Mouse (Mus musculus) layer of hippocampus, postnatal 25 days (tissue): ENCODE measurements around the gene Sergef. TPM values are rescaled to one million over a fixed set of nuclear protein-coding genes. Genes with fewer than 3 reads are reported as not detected.

Experiments used
- DNase-seq, 2 experiments: peaks; one replicate each; pipeline ENCODE4 v3.0.0; 2022; ENCODE audit warnings: mixed read lengths in 2 of 2, low spot score in 1 of 2; ENCODE audit errors: extremely low spot score in 1 of 2
- total RNA-seq, 2 experiments: library from RNA; stranded (reverse); gene quantifications; 2 replicates each; pipeline ENCODE4 v1.2.3; 2021

Gene Sergef
- total RNA-seq, 2 experiments from 2014 or later = 40.2 to 46.2 TPM

GRCm38 (mm10) chr7:46582750-46583149 lies 56.9 kb downstream of the Sergef start:
- DNase-seq = no peak

- no peak for DNase-seq
These were observed 58.2 kb downstream of the Sergef start for GRCm38 (mm10) chr7:46581358-46581930.

GRCm38 (mm10) chr7:46578091-46578490 lies 61.5 kb downstream of the Sergef start:
- DNase-seq = no peak

GRCm38 (mm10) chr7:46575897-46576296 lies 63.7 kb downstream of the Sergef start:
- no peak for DNase-seq

- DNase-seq = no peak
These were observed 66.6 kb downstream of the Sergef start for GRCm38 (mm10) chr7:46572803-46573594.

- peak in 1 of 2 experiments; percentile 53 for DNase-seq
These were observed 70.1 kb downstream of the Sergef start for GRCm38 (mm10) chr7:46569509-46569908.

- DNase-seq = no peak
These were observed 73.1 kb downstream of the Sergef start for GRCm38 (mm10) chr7:46566318-46567007.

GRCm38 (mm10) chr7:46565374-46565773 lies 74.2 kb downstream of the Sergef start:
- no peak for DNase-seq

GRCm38 (mm10) chr7:46563801-46564200 lies 75.8 kb downstream of the Sergef start:
- no peak for DNase-seq

GRCm38 (mm10) chr7:46560061-46560460 lies 79.5 kb downstream of the Sergef start:
- DNase-seq = no peak

GRCm38 (mm10) chr7:46559643-46560042 lies 80.0 kb downstream of the Sergef start:
- DNase-seq = no peak

GRCm38 (mm10) chr7:46559006-46559405 lies 80.6 kb downstream of the Sergef start:
- no peak for DNase-seq

- no peak for DNase-seq
These were observed 81.6 kb downstream of the Sergef start for GRCm38 (mm10) chr7:46557996-46558395.

GRCm38 (mm10) chr7:46557387-46557786 lies 82.2 kb downstream of the Sergef start:
- no peak for DNase-seq

GRCm38 (mm10) chr7:46556358-46557118 lies 83.1 kb downstream of the Sergef start:
- DNase-seq = no peak

GRCm38 (mm10) chr7:46555731-46556130 lies 83.9 kb downstream of the Sergef start:
- no peak for DNase-seq

GRCm38 (mm10) chr7:46554855-46555254 lies 84.8 kb downstream of the Sergef start:
- DNase-seq = no peak

GRCm38 (mm10) chr7:46554003-46554402 lies 85.6 kb downstream of the Sergef start:
- DNase-seq = no peak

GRCm38 (mm10) chr7:46551935-46552752 lies 87.5 kb downstream of the Sergef start:
- no peak for DNase-seq

GRCm38 (mm10) chr7:46551173-46551572 lies 88.4 kb downstream of the Sergef start:
- no peak for DNase-seq
